Mouse (Mus musculus): ENCODE measurements at regions not wholly inside any gene's neighbourhood (a gene's known extent, or its start where the extent isn't known, plus 50 kb on each side); places are given as distances from the start of the nearest gene placed in this dataset.

DNA sequence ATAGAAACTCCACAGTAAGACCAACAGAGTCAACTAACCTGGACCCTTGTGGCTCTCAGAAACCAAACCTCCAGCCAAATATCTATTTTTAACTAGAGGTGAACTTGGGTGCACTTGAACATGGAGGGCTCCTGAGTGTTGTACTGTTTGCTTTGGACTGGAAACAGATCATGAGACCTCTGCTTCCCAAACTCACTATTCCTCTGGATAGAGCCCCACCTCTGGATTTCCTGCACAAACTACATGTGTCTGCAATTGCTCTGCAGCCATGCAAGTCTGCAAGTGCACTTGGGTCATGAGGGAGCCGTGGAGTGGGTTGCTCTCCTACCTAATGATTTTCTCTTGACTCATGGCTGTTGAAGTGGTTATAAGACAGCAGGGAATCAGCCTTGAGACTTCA lies 759.9 kb upstream of the Fam160b2 start:
- Histone ChIP-seq H3K27ac (ENCODE audit: insufficient read depth, low read length) (no peak overlapping the region), H3K4me3 (ENCODE audit: insufficient read depth, low read length) (no peak overlapping the region)
- no peak for TF ChIP-seq CTCF (IDR thresholded peaks at IDR 0.05; ENCODE audit: borderline replicate concordance, insufficient read depth, low read length)
- TF ChIP-seq POLR2A (IDR thresholded peaks at IDR 0.05; ENCODE audit: low read depth, low read length): no peak

DNA sequence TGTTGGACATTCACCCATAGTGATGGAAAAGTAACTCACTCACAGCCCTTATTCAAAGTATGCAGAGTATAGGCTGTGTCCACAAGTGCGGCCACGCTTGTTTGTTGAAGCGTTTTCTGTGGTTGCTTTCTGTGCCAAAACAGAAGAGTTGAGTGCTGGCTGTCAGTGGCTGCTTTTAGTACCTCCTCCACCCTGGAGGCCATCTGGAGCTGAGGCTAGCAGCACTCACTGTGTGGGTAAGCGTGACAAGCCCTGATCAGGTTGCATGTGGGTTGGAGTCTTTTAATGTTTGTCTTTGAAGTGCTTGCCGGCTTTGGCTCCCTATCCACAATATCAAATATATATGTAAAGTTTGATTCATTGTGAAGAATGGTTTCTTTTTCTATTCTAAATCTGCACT lies 738.6 kb upstream of the Fam160b2 start:
- TF ChIP-seq POLR2A (IDR thresholded peaks at IDR 0.05; ENCODE audit: low read depth, low read length): no peak
- no peak for TF ChIP-seq CTCF (IDR thresholded peaks at IDR 0.05; ENCODE audit: borderline replicate concordance, insufficient read depth, low read length)
- Histone ChIP-seq H3K27ac (ENCODE audit: insufficient read depth, low read length) (no peak overlapping the region), H3K4me3 (ENCODE audit: insufficient read depth, low read length) (no peak overlapping the region), H3K4me1 (ENCODE audit: control insufficient read depth, insufficient read depth, low read length) (no peaks in the 10 kb centered on the region)

More for the DNA sequence above, 759.9 kb upstream of the Fam160b2 start:
- no peaks in the 10 kb centered on the region for H3K4me1 ChIP-seq (ENCODE audit: control insufficient read depth, insufficient read depth, low read length)

DNA sequence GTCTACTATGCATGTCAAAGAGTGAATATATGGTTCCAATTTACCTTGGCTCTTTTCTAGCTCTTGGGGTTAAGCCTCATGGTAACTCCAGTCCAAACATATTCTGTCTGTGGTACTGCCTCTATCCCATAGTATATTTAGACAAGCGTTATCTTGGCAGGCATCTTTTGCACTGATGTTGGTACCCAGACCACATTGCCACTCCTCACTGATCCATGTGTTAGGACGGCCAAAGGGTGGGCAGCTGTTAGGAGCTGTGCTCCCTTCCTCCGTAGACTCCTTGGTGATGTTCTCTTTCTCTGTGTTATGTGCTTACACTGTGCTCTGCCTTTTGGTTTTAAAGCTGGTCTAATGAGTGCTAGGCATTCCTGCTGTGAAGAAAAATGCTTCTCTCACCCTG lies 737.3 kb upstream of the Fam160b2 start:
- no peak overlapping the region for H3K27ac ChIP-seq (ENCODE audit: insufficient read depth, low read length)
- no peak for TF ChIP-seq CTCF (IDR thresholded peaks at IDR 0.05; ENCODE audit: borderline replicate concordance, insufficient read depth, low read length)
- no peak for TF ChIP-seq POLR2A (IDR thresholded peaks at IDR 0.05; ENCODE audit: low read depth, low read length)

DNA sequence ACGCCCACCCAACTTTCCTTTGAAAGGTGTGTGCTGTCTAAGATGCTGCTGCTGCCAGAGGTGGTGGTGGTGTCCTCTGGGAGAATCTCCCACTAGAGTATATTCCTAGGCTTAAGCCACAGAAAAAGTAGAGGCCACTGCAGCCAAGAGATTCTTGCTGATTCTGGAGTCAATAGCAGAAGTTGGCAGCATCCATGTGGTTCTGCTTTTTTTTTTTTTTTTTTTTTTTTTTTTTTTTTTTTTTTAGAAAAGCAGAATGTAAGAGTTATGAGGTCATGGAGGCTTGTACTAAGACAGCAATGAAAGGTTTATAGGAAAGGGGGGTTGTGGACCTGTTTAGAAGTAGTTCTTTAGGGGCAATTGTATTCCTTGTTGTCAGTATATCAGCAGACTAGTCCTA lies 734.4 kb upstream of the Fam160b2 start:
- H3K4me3 ChIP-seq (ENCODE audit: insufficient read depth, low read length): no peak overlapping the region
- TF ChIP-seq POLR2A (IDR thresholded peaks at IDR 0.05; ENCODE audit: low read depth, low read length) (no peak), CTCF (IDR thresholded peaks at IDR 0.05; ENCODE audit: borderline replicate concordance, insufficient read depth, low read length) (no peak)
- no peak overlapping the region for H3K27ac ChIP-seq (ENCODE audit: insufficient read depth, low read length)
- no peaks in the 10 kb centered on the region for H3K4me1 ChIP-seq (ENCODE audit: control insufficient read depth, insufficient read depth, low read length)

More for the DNA sequence above, 737.3 kb upstream of the Fam160b2 start:
- no peak overlapping the region for H3K4me3 ChIP-seq (ENCODE audit: insufficient read depth, low read length)
- H3K4me1 ChIP-seq (ENCODE audit: control insufficient read depth, insufficient read depth, low read length): no peaks in the 10 kb centered on the region

DNA sequence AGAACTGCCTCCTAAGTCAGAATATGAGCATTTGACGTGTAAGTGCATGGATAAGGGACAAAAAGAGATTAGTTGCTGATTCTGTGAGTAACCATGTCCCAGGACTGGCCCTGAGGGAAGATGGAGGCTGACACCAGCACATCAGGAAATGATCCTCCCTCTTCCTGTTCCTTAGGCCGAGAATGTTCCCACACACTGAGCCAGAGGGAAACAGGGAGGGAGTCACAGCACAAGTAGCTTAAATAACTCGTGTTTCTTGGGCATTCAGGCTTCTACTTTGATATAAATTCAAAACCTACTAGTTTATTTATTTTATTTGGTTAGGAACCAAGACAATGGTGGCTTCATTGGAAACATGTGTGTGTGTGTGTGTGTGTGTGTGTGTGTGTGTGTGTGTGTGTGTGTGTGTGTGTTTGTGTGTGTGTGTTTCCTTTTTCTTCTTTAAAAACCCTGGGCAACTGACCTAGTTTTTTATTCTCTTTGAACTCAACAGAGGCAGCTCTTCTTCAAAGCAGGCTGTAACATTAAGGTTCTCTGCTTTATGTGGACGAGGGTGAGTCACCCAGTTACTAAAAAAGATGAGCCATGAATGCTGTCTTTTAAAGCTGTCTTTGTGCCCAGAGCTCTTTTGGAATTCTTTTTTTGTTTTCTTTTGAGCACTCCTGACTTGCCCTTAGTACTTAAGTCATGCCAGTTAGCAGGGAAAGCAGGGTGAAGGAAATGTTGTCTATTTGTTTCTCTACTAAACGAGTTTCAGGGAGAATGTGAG lies 730.4 kb upstream of the Fam160b2 start:
- Histone ChIP-seq H3K4me1 (ENCODE audit: control insufficient read depth, insufficient read depth, low read length) (no peaks in the 10 kb centered on the region), H3K27ac (ENCODE audit: insufficient read depth, low read length) (no peak overlapping the region; the same call in 1 of the 2 replicates)

GRCm38 (mm10) chr14:71327621-71328020 lies 728.0 kb upstream of the Fam160b2 start:
- TF ChIP-seq CTCF (IDR thresholded peaks at IDR 0.05; ENCODE audit: borderline replicate concordance, insufficient read depth, low read length) (no peak), POLR2A (IDR thresholded peaks at IDR 0.05; ENCODE audit: low read depth, low read length) (no peak)

More for the DNA sequence above, 730.4 kb upstream of the Fam160b2 start:
- H3K4me3 ChIP-seq (ENCODE audit: insufficient read depth, low read length): no peak overlapping the region
- TF ChIP-seq POLR2A (IDR thresholded peaks at IDR 0.05; ENCODE audit: low read depth, low read length) (no peak), CTCF (IDR thresholded peaks at IDR 0.05; ENCODE audit: borderline replicate concordance, insufficient read depth, low read length) (no peak)

DNA sequence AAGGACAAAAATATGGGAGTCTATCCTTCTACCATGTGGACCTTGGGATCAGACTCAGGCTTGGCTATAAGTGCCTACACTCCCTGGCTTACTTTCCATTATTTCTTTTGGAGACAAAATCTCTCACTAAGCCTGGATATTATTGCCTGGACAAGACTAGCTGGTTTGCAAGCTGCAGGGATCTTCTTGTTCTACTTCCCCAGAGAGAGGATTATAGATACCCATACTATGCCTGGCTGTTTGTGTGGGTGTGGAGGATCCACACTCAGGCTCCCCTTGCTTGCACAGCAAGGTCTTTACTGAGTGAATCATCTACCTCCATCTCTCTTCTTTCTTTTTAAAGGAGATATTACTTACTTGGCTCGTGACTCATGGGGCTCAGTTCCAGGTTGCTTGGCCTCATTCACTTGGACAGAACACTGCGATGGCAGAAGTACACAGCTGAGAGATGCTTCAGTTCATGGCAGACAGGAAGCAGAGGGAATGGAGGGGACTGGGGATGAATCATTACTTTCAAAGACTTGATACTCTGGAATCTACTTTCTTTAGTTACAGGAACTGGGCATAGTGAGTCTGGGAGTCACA lies 727.0 kb upstream of the Fam160b2 start:
- Histone ChIP-seq H3K27ac (ENCODE audit: insufficient read depth, low read length) (no peak overlapping the region; the same call in 1 of the 2 replicates), H3K4me1 (ENCODE audit: control insufficient read depth, insufficient read depth, low read length) (no peaks in the 10 kb centered on the region), H3K4me3 (ENCODE audit: insufficient read depth, low read length) (no peak overlapping the region)
- TF ChIP-seq CTCF (IDR thresholded peaks at IDR 0.05; ENCODE audit: borderline replicate concordance, insufficient read depth, low read length): no peak
- no peak for TF ChIP-seq POLR2A (IDR thresholded peaks at IDR 0.05; ENCODE audit: low read depth, low read length)

More at GRCm38 (mm10) chr14:71327621-71328020, 728.0 kb upstream of the Fam160b2 start:
- no peaks in the 10 kb centered on the region for H3K4me1 ChIP-seq (ENCODE audit: control insufficient read depth, insufficient read depth, low read length)
- no peak overlapping the region for H3K27ac ChIP-seq (ENCODE audit: insufficient read depth, low read length)
- H3K4me3 ChIP-seq (ENCODE audit: insufficient read depth, low read length): no peak overlapping the region

DNA sequence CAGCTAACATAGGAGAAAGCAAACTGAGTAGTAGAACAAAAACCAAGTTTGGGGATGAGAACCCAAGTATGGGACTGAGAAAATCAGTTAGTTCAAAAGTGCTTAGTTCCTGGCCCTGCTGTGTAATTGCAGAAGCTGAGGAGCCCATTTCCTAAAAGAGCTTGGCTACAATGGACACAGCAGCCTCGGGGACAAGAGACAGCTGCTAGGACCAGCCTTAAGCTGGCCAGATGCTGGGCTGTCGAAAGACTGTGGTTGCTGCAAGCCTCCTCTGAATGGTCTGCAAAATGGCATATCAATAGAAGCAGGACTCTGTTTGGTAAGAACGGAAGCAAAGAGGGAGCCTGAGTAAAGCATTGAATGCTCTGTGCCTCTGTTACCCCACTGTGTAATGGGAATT lies 715.6 kb upstream of the Fam160b2 start:
- TF ChIP-seq CTCF (IDR thresholded peaks at IDR 0.05; ENCODE audit: borderline replicate concordance, insufficient read depth, low read length): no peak
- no peak for TF ChIP-seq POLR2A (IDR thresholded peaks at IDR 0.05; ENCODE audit: low read depth, low read length)
- Histone ChIP-seq H3K4me1 (ENCODE audit: control insufficient read depth, insufficient read depth, low read length) (no peaks in the 10 kb centered on the region; the same call in 1 of the 2 replicates), H3K27ac (ENCODE audit: insufficient read depth, low read length) (no peak overlapping the region), H3K4me3 (ENCODE audit: insufficient read depth, low read length) (no peak overlapping the region)

GRCm38 (mm10) chr14:71299755-71300154 lies 700.1 kb upstream of the Fam160b2 start:
- no peak overlapping the region for H3K27ac ChIP-seq (ENCODE audit: insufficient read depth, low read length)
- TF ChIP-seq POLR2A (IDR thresholded peaks at IDR 0.05; ENCODE audit: low read depth, low read length) (no peak), CTCF (IDR thresholded peaks at IDR 0.05; ENCODE audit: borderline replicate concordance, insufficient read depth, low read length) (no peak)
- no peak overlapping the region for H3K4me3 ChIP-seq (ENCODE audit: insufficient read depth, low read length)
- no peaks in the 10 kb centered on the region for H3K4me1 ChIP-seq (ENCODE audit: control insufficient read depth, insufficient read depth, low read length)

DNA sequence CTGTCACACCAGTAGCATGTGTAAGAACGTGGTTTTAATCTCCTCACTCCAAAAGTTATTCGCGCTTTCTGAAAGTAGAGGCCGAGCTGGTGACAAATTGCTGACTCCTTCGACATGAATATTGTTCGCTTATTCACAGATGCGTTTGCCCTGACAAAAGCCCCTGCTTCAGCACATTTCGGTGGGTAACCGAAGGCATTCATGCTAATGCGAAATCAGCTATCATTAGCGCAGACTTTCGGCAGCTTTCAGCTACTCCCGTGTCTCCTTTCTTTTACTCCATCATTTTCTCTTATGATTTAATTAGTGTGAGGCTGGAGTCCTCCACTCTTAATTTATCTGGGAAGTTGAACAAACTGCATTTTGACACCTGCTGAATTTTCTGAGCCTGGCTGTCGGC lies 681.9 kb upstream of the Fam160b2 start:
- TF ChIP-seq CTCF (IDR thresholded peaks at IDR 0.05; ENCODE audit: borderline replicate concordance, insufficient read depth, low read length): no peak
- no peak for TF ChIP-seq POLR2A (IDR thresholded peaks at IDR 0.05; ENCODE audit: low read depth, low read length)
- no peak overlapping the region for H3K27ac ChIP-seq (ENCODE audit: insufficient read depth, low read length)
- no peaks in the 10 kb centered on the region for H3K4me1 ChIP-seq (ENCODE audit: control insufficient read depth, insufficient read depth, low read length)

More for the DNA sequence above, 681.9 kb upstream of the Fam160b2 start:
- no peak overlapping the region for H3K4me3 ChIP-seq (ENCODE audit: insufficient read depth, low read length)
